Mouse (Mus musculus) megakaryocyte, embryonic 14.5 days (primary cell): ENCODE results near the gene Spocd1.

Source experiments
- FLI1 ChIP-seq: IDR thresholded peaks from 2 replicates; pipeline ENCODE4 v1.6.1; 2012; ENCODE audit warnings: low read length, inconsistent platforms, mixed read lengths
- GATA1 ChIP-seq: IDR thresholded peaks from 3 replicates; pipeline ENCODE4 v1.6.1; 2012; ENCODE audit warnings: mixed read lengths, low read length, inconsistent platforms, borderline replicate concordance

- TF ChIP-seq GATA1 (no peak), FLI1 (no peak)
Measured at GRCm38 (mm10) chr4:129880615-129881014, 48.4 kb upstream of the Spocd1 start.
